Mouse (Mus musculus) forebrain, embryonic 11.5 days (tissue): ENCODE results near the gene Abo. TPM values are rescaled to one million over a fixed set of nuclear protein-coding genes. Genes with fewer than 3 reads are reported as not detected.

ENCODE experiments used
- ATAC-seq: fragments of 200-750 bp; cut with Nextera tagmentation; replicated peaks from 2 replicates; pipeline ENCODE4 v1.8.0; 2017; ENCODE audit warnings: moderate TSS enrichment; ENCODE audit not compliant: low FRiP score
- DNase-seq: peaks from one replicate; pipeline ENCODE4 v3.0.0-alpha.2; 2017; ENCODE audit warnings: low spot score
- H3K27ac ChIP-seq: fragments of 300-500 bp; sonication (generic); 2 replicates; pipeline ENCODE4 v1.5.1; 2014; ENCODE audit warnings: low read depth, low read length
- H3K27me3 ChIP-seq: fragments of 300-500 bp; sonication (generic); 2 replicates; pipeline ENCODE4 v1.6.1; 2014; ENCODE audit warnings: mild to moderate bottlenecking, low read length, mixed read lengths; ENCODE audit not compliant: control insufficient read depth, insufficient read depth
- H3K36me3 ChIP-seq: fragments of 300-500 bp; sonication (generic); 2 replicates; pipeline ENCODE4 v1.6.1; 2014; ENCODE audit warnings: mild to moderate bottlenecking, low read length, moderate library complexity, mixed read lengths; ENCODE audit not compliant: control insufficient read depth, insufficient read depth
- H3K4me1 ChIP-seq: fragments of 300-500 bp; sonication (generic); replicated peaks from 2 replicates; pipeline ENCODE4 v1.6.1; 2014; ENCODE audit warnings: low read length, mixed read lengths; ENCODE audit not compliant: control insufficient read depth, insufficient read depth
- H3K4me2 ChIP-seq: fragments of 300-500 bp; sonication (generic); 2 replicates; pipeline ENCODE4 v1.6.1; 2014; ENCODE audit warnings: low read depth, mild to moderate bottlenecking, low read length, moderate library complexity, mixed read lengths; ENCODE audit not compliant: severe bottlenecking
- H3K4me3 ChIP-seq: fragments of 300-500 bp; sonication (generic); 2 replicates; pipeline ENCODE4 v1.5.1; 2014; ENCODE audit warnings: low read depth, low read length
- H3K9ac ChIP-seq: fragments of 300-500 bp; sonication (generic); 2 replicates; pipeline ENCODE4 v1.6.1; 2014; ENCODE audit warnings: low read length
- H3K9me3 ChIP-seq: fragments of 300-500 bp; sonication (generic); 2 replicates; pipeline ENCODE4 v1.6.1; 2016; ENCODE audit warnings: low read length, mixed read lengths; ENCODE audit not compliant: control insufficient read depth
- WGBS: fragments of 180-500 bp; shearing (Covaris S2); extraction: QIAGEN DNeasy Blood & Tissue Kit; methylation state at CpG from one replicate; pipeline ENCODE4 v1.1.7; 2014; 5-methylcytosine and 5-hydroxymethylcytosine counted together
- polyA plus RNA-seq: library from polyadenylated mRNA; unstranded; fragments of >200 nt; fragmentation: Nextera tagmentation; extraction: Ambion mirVana; gene quantifications from 2 replicates; pipeline ENCODE4 v1.2.1, GENCODE M21; 2014

Abo gene
- polyA plus RNA-seq, 1 experiment from 2014 or later: not detected

- H3K9me3 ChIP-seq: no peaks in the 10 kb centered on the region
- H3K36me3 ChIP-seq: no peaks in the 10 kb centered on the region
- ATAC-seq: no peak
- 90% methylated on average over 1 of the region's 1 CpGs for WGBS
- no peaks in the 10 kb centered on the region for H3K4me1 ChIP-seq
- H3K9ac ChIP-seq: no peak overlapping the region
- no peak overlapping the region for H3K27ac ChIP-seq
- H3K27me3 ChIP-seq: no peaks in the 10 kb centered on the region
- no peak for DNase-seq
- no peak overlapping the region for H3K4me3 ChIP-seq
- no peak overlapping the region for H3K4me2 ChIP-seq
Measured at GRCm38 (mm10) chr2:26827261-26827975, 37.4 kb downstream of the Abo start.

Other genes with a start within 250 kb of the Abo start
- 49.8 and 63.8 TPM in 2 replicates for gene Fam69b, start 236.5 kb downstream of the Abo start, polyA plus RNA-seq
- not detected in 2 replicates for gene Lcn4, start 193.7 kb downstream of the Abo start, polyA plus RNA-seq
- 15.6 and 15.7 TPM in 2 replicates for gene Surf6, start 37.9 kb upstream of the Abo start, polyA plus RNA-seq
- 112 and 120 TPM in 2 replicates for gene Med22, start 45.7 kb upstream of the Abo start, polyA plus RNA-seq
- 647 and 668 TPM in 2 replicates for gene Rpl7a, start 45.8 kb upstream of the Abo start, polyA plus RNA-seq
- gene Surf2, start 51.4 kb upstream of the Abo start, polyA plus RNA-seq: 43.6 and 44.5 TPM in 2 replicates
- gene Surf1, start 51.6 kb upstream of the Abo start, polyA plus RNA-seq: 44.1 and 44.6 TPM in 2 replicates
- 144 and 152 TPM in 2 replicates for gene Surf4, start 68.9 kb upstream of the Abo start, polyA plus RNA-seq
- gene Stkld1, start 69.1 kb upstream of the Abo start, polyA plus RNA-seq: 0.11 TPM in 1 of 2 replicates, not detected in the other
- 53.9 and 57.1 TPM in 2 replicates for gene Rexo4, start 99.4 kb upstream of the Abo start, polyA plus RNA-seq
- gene Adamts13, start 108.4 kb upstream of the Abo start, polyA plus RNA-seq: 0.08 TPM in 1 of 2 replicates, not detected in the other
- 103 and 109 TPM in 2 replicates for gene Cacfd1, start 144.9 kb upstream of the Abo start, polyA plus RNA-seq
- 1.3 and 2.2 TPM in 2 replicates for gene Slc2a6, start 163.0 kb upstream of the Abo start, polyA plus RNA-seq
- gene Mymk, start 207.2 kb upstream of the Abo start, polyA plus RNA-seq: not detected in 2 replicates
- 4.0 and 4.4 TPM in 2 replicates for gene Adamtsl2, start 214.4 kb upstream of the Abo start, polyA plus RNA-seq